Mouse (Mus musculus) E14TG2a.4 (cell line): ENCODE measurements around the gene Sirt5.

ENCODE experiments used
- CTCF ChIP-seq: conservative IDR thresholded peaks from 2 replicates; pipeline ENCODE4 v1.5.1; 2014; ENCODE audit warnings: low read length
- POU5F1 ChIP-seq: IDR thresholded peaks from 2 replicates; pipeline ENCODE4 v1.6.1; 2014; ENCODE audit warnings: low read length, borderline replicate concordance

- TF ChIP-seq CTCF (no peak), POU5F1 (no peak)
These were observed 33.4 kb upstream of the Sirt5 start for GRCm38 (mm10) chr13:43331721-43332444.
